Mouse (Mus musculus): ENCODE measurements at regions not wholly inside any gene's neighbourhood (a gene's known extent, or its start where the extent isn't known, plus 50 kb on each side); places are given as distances from the start of the nearest gene placed in this dataset.
"Not testable (repeated sequence)": the region's sequence is repeated elsewhere in the genome, so short reads cannot be mapped to it uniquely, and the experiment has no call there.

- H3K27me3 ChIP-seq = no peaks in the 10 kb centered on the region
- H3K27ac ChIP-seq = no peak overlapping the region
- no peak overlapping the region for H3K4me2 ChIP-seq
- H3K9ac ChIP-seq = no peak overlapping the region
- H3K4me1 ChIP-seq = no peaks in the 10 kb centered on the region
- WGBS = 62% methylated on average over 3 of the region's 3 CpGs
- no peak for ATAC-seq (ENCODE audit: low FRiP score)
- no peaks in the 10 kb centered on the region for H3K9me3 ChIP-seq
- no peaks in the 10 kb centered on the region for H3K36me3 ChIP-seq (replicated peaks)
- H3K4me3 ChIP-seq (replicated peaks) = no peak overlapping the region
Observed at GRCm38 (mm10) chr1:124517543-124518171, 472.3 kb upstream of the Dpp10 start.

- ATAC-seq (ENCODE audit: low FRiP score) = no peak
- Histone ChIP-seq H3K4me3 (replicated peaks) (no peak overlapping the region), H3K9ac (no peak overlapping the region), H3K4me2 (no peak overlapping the region), H3K27me3 (no peaks in the 10 kb centered on the region), H3K36me3 (replicated peaks) (no peaks in the 10 kb centered on the region), H3K9me3 (no peaks in the 10 kb centered on the region), H3K27ac (no peak overlapping the region), H3K4me1 (no peaks in the 10 kb centered on the region)
- 92% methylated on average over 7 of the region's 7 CpGs for WGBS
Observed at GRCm38 (mm10) chr1:124510492-124510891, 465.1 kb upstream of the Dpp10 start.

- Histone ChIP-seq H3K27me3 (no peaks in the 10 kb centered on the region), H3K9me3 (no peaks in the 10 kb centered on the region), H3K4me2 (no peak overlapping the region), H3K36me3 (replicated peaks) (no peaks in the 10 kb centered on the region), H3K27ac (no peak overlapping the region), H3K9ac (no peak overlapping the region), H3K4me3 (replicated peaks) (no peak overlapping the region), H3K4me1 (no peaks in the 10 kb centered on the region)
- no peak for ATAC-seq (ENCODE audit: low FRiP score)
Observed at GRCm38 (mm10) chr1:124488456-124488855, 443.1 kb upstream of the Dpp10 start.

GRCm38 (mm10) chr1:124487965-124488364 is 442.6 kb upstream of the Dpp10 start:
- Histone ChIP-seq H3K4me2 (no peak overlapping the region), H3K4me3 (replicated peaks) (no peak overlapping the region), H3K9ac (no peak overlapping the region), H3K27ac (no peak overlapping the region), H3K9me3 (no peaks in the 10 kb centered on the region), H3K4me1 (no peaks in the 10 kb centered on the region), H3K27me3 (no peaks in the 10 kb centered on the region), H3K36me3 (replicated peaks) (no peaks in the 10 kb centered on the region)
- ATAC-seq (ENCODE audit: low FRiP score) = no peak

- no peak for ATAC-seq (ENCODE audit: low FRiP score)
- Histone ChIP-seq H3K36me3 (replicated peaks) (no peaks in the 10 kb centered on the region), H3K4me2 (no peak overlapping the region), H3K27me3 (no peaks in the 10 kb centered on the region), H3K9me3 (no peaks in the 10 kb centered on the region), H3K27ac (no peak overlapping the region), H3K4me1 (no peaks in the 10 kb centered on the region), H3K9ac (no peak overlapping the region), H3K4me3 (replicated peaks) (no peak overlapping the region)
- WGBS = 19% methylated on average over 1 of the region's 1 CpGs
Observed at GRCm38 (mm10) chr1:124450128-124450527, 404.8 kb upstream of the Dpp10 start.

GRCm38 (mm10) chr1:124439526-124439925 is 394.2 kb upstream of the Dpp10 start:
- H3K9me3 ChIP-seq = no peaks in the 10 kb centered on the region
- no peaks in the 10 kb centered on the region for H3K27me3 ChIP-seq
- no peak for ATAC-seq (ENCODE audit: low FRiP score)
- no peak overlapping the region for H3K9ac ChIP-seq
- H3K4me3 ChIP-seq (replicated peaks) = no peak overlapping the region
- WGBS = 89% methylated on average over 1 of the region's 1 CpGs
- H3K4me1 ChIP-seq = no peaks in the 10 kb centered on the region
- no peaks in the 10 kb centered on the region for H3K36me3 ChIP-seq (replicated peaks)
- no peak overlapping the region for H3K27ac ChIP-seq
- H3K4me2 ChIP-seq = no peak overlapping the region

GRCm38 (mm10) chr1:124435850-124436249 is 390.5 kb upstream of the Dpp10 start:
- Histone ChIP-seq H3K36me3 (replicated peaks) (no peaks in the 10 kb centered on the region), H3K4me3 (replicated peaks) (no peak overlapping the region), H3K4me2 (no peak overlapping the region), H3K27ac (no peak overlapping the region), H3K9ac (no peak overlapping the region), H3K27me3 (no peaks in the 10 kb centered on the region), H3K9me3 (no peaks in the 10 kb centered on the region), H3K4me1 (no peaks in the 10 kb centered on the region)
- no peak for ATAC-seq (ENCODE audit: low FRiP score)

GRCm38 (mm10) chr1:124429583-124429982 is 384.2 kb upstream of the Dpp10 start:
- 85% methylated on average over 4 of the region's 4 CpGs for WGBS
- H3K36me3 ChIP-seq (replicated peaks) = no peaks in the 10 kb centered on the region
- H3K4me1 ChIP-seq = no peaks in the 10 kb centered on the region
- no peak overlapping the region for H3K9ac ChIP-seq
- H3K4me2 ChIP-seq = no peak overlapping the region
- no peak for ATAC-seq (ENCODE audit: low FRiP score)
- H3K4me3 ChIP-seq (replicated peaks) = no peak overlapping the region
- H3K27me3 ChIP-seq = no peaks in the 10 kb centered on the region
- H3K9me3 ChIP-seq = no peaks in the 10 kb centered on the region
- H3K27ac ChIP-seq = no peak overlapping the region

GRCm38 (mm10) chr1:124416762-124417161 is 371.4 kb upstream of the Dpp10 start:
- WGBS = 83% methylated on average over 4 of the region's 4 CpGs
- H3K4me3 ChIP-seq (replicated peaks) = no peak overlapping the region
- ATAC-seq (ENCODE audit: low FRiP score) = no peak
- no peak overlapping the region for H3K9ac ChIP-seq
- no peak overlapping the region for H3K27ac ChIP-seq
- H3K4me2 ChIP-seq = no peak overlapping the region
- H3K36me3 ChIP-seq (replicated peaks) = no peaks in the 10 kb centered on the region
- no peaks in the 10 kb centered on the region for H3K27me3 ChIP-seq
- H3K4me1 ChIP-seq = no peaks in the 10 kb centered on the region
- H3K9me3 ChIP-seq = no peaks in the 10 kb centered on the region

GRCm38 (mm10) chr1:124410236-124410635 is 364.9 kb upstream of the Dpp10 start:
- Histone ChIP-seq H3K4me1 (no peaks in the 10 kb centered on the region), H3K27ac (no peak overlapping the region), H3K9ac (no peak overlapping the region), H3K4me3 (replicated peaks) (no peak overlapping the region), H3K27me3 (no peaks in the 10 kb centered on the region), H3K36me3 (replicated peaks) (no peaks in the 10 kb centered on the region), H3K4me2 (no peak overlapping the region), H3K9me3 (no peaks in the 10 kb centered on the region)
- 60% methylated on average over 2 of the region's 2 CpGs for WGBS
- no peak for ATAC-seq (ENCODE audit: low FRiP score)

- Histone ChIP-seq H3K4me1 (no peaks in the 10 kb centered on the region), H3K9me3 (no peaks in the 10 kb centered on the region), H3K36me3 (replicated peaks) (no peaks in the 10 kb centered on the region), H3K4me3 (replicated peaks) (no peak overlapping the region), H3K9ac (no peak overlapping the region), H3K27me3 (no peaks in the 10 kb centered on the region), H3K27ac (no peak overlapping the region), H3K4me2 (no peak overlapping the region)
- ATAC-seq (ENCODE audit: low FRiP score) = no peak
- WGBS = 63% methylated on average over 3 of the region's 3 CpGs
Observed at GRCm38 (mm10) chr1:124409781-124410180, 364.4 kb upstream of the Dpp10 start.

- Histone ChIP-seq H3K4me2 (no peak overlapping the region), H3K27ac (no peak overlapping the region), H3K4me1 (0 out of 2 replicates have a peak, but pooled peaks cover 3% of the 10 kb centered on the region), H3K36me3 (replicated peaks) (no peaks in the 10 kb centered on the region), H3K27me3 (no peaks in the 10 kb centered on the region), H3K9me3 (no peaks in the 10 kb centered on the region), H3K4me3 (replicated peaks) (no peak overlapping the region), H3K9ac (no peak overlapping the region)
- ATAC-seq (ENCODE audit: low FRiP score) = no peak
- WGBS = 20% methylated on average over 4 of the region's 4 CpGs
Observed at GRCm38 (mm10) chr1:124369604-124370003, 324.2 kb upstream of the Dpp10 start.

GRCm38 (mm10) chr1:124348491-124348890 is 303.1 kb upstream of the Dpp10 start:
- not testable (repeated sequence) for H3K9ac ChIP-seq; ATAC-seq (ENCODE audit: low FRiP score); H3K27ac ChIP-seq; H3K27me3 ChIP-seq; H3K9me3 ChIP-seq; H3K4me3 ChIP-seq (replicated peaks); H3K4me1 ChIP-seq; H3K36me3 ChIP-seq (replicated peaks); H3K4me2 ChIP-seq
- 78% methylated on average over 1 of the region's 1 CpGs for WGBS
